Mouse (Mus musculus) bone marrow macrophage, adult 2 months (primary cell): ENCODE measurements around the gene Klhl8. TPM values are rescaled to one million over a fixed set of nuclear protein-coding genes. Genes with fewer than 3 reads are reported as not detected.

Source experiments
- H3K27ac ChIP-seq: 2 replicates; pipeline ENCODE4 v1.5.1; 2012; ENCODE audit warnings: low read depth, low read length; ENCODE audit not compliant: insufficient read depth
- H3K4me1 ChIP-seq: 2 replicates; pipeline ENCODE4 v1.6.1; 2012; ENCODE audit warnings: low read length; ENCODE audit not compliant: control insufficient read depth, insufficient read depth
- H3K4me3 ChIP-seq: 2 replicates; pipeline ENCODE4 v1.5.1; 2012; ENCODE audit warnings: mild to moderate bottlenecking, low read length, moderate library complexity; ENCODE audit not compliant: insufficient read depth
- CTCF ChIP-seq: IDR thresholded peaks from 2 replicates; pipeline ENCODE4 v1.5.1; 2012; ENCODE audit warnings: low read depth, mild to moderate bottlenecking, low read length, moderate library complexity
- POLR2A ChIP-seq: IDR thresholded peaks from 2 replicates; pipeline ENCODE4 v1.6.1; 2012; ENCODE audit warnings: mild to moderate bottlenecking, low read depth, low read length, borderline replicate concordance
- polyA plus RNA-seq: library from polyadenylated mRNA; stranded (reverse); fragments of >200 nt; gene quantifications from 2 replicates; pipeline ENCODE4 v1.2.4, GENCODE M21; 2012; ENCODE audit not compliant: missing spikeins, insufficient read depth, insufficient read length

The Klhl8 gene
- polyA plus RNA-seq, 1 experiment = 2.8 TPM

- Histone ChIP-seq H3K27ac (no peak overlapping the region), H3K4me3 (no peak overlapping the region), H3K4me1 (peaks cover 5% of the 10 kb centered on the region)
- TF ChIP-seq POLR2A = no peak
- TF ChIP-seq CTCF = no peak
Measured at GRCm38 (mm10) chr5:103830886-103831285, 80.2 kb downstream of the Klhl8 start.

GRCm38 (mm10) chr5:103829158-103829557 lies 81.9 kb downstream of the Klhl8 start:
- no peak for TF ChIP-seq POLR2A
- no peak for TF ChIP-seq CTCF
- H3K4me3 ChIP-seq = no peak overlapping the region
- no peak overlapping the region for H3K27ac ChIP-seq
- peaks cover 8% of the 10 kb centered on the region for H3K4me1 ChIP-seq

- Histone ChIP-seq H3K4me3 (no peak overlapping the region), H3K4me1 (peaks cover 12% of the 10 kb centered on the region), H3K27ac (no peak overlapping the region)
- TF ChIP-seq POLR2A (no peak), CTCF (no peak)
Measured at GRCm38 (mm10) chr5:103828729-103829128, 82.3 kb downstream of the Klhl8 start.

GRCm38 (mm10) chr5:103828304-103828703 lies 82.8 kb downstream of the Klhl8 start:
- Histone ChIP-seq H3K27ac (no peak overlapping the region), H3K4me3 (no peak overlapping the region), H3K4me1 (peaks cover 13% of the 10 kb centered on the region)
- TF ChIP-seq POLR2A (no peak), CTCF (no peak)

- TF ChIP-seq CTCF (no peak), POLR2A (no peak)
Measured at GRCm38 (mm10) chr5:103822949-103823348, 88.1 kb downstream of the Klhl8 start.

GRCm38 (mm10) chr5:103821500-103822298 lies 89.4 kb downstream of the Klhl8 start:
- no peak overlapping the region for H3K27ac ChIP-seq
- no peak overlapping the region for H3K4me3 ChIP-seq

More at GRCm38 (mm10) chr5:103822949-103823348, 88.1 kb downstream of the Klhl8 start:
- peaks cover 33% of the 10 kb centered on the region for H3K4me1 ChIP-seq
- no peak overlapping the region for H3K4me3 ChIP-seq
- no peak overlapping the region for H3K27ac ChIP-seq

GRCm38 (mm10) chr5:103821062-103821461 lies 90.0 kb downstream of the Klhl8 start:
- H3K4me3 ChIP-seq = no peak overlapping the region
- no peak overlapping the region for H3K27ac ChIP-seq
- H3K4me1 ChIP-seq = peaks cover 33% of the 10 kb centered on the region
- no peak for TF ChIP-seq CTCF
- TF ChIP-seq POLR2A = no peak

More at GRCm38 (mm10) chr5:103821500-103822298, 89.4 kb downstream of the Klhl8 start:
- TF ChIP-seq CTCF (no peak), POLR2A (no peak)
- H3K4me1 ChIP-seq = peaks cover 33% of the 10 kb centered on the region

- TF ChIP-seq POLR2A = no peak
- no peak for TF ChIP-seq CTCF
- no peak overlapping the region; the same call in 1 of the 2 replicates for H3K27ac ChIP-seq
- peaks cover 31% of the 10 kb centered on the region for H3K4me1 ChIP-seq
- no peak overlapping the region for H3K4me3 ChIP-seq
Measured at GRCm38 (mm10) chr5:103819674-103820073, 91.4 kb downstream of the Klhl8 start.

GRCm38 (mm10) chr5:103818602-103819001 lies 92.5 kb downstream of the Klhl8 start:
- TF ChIP-seq POLR2A (no peak), CTCF (no peak)

GRCm38 (mm10) chr5:103817754-103818153 lies 93.3 kb downstream of the Klhl8 start:
- TF ChIP-seq CTCF (peak; percentile 39; the same call in 1 of the 2 replicates), POLR2A (no peak)
- H3K4me1 ChIP-seq = peaks cover 20% of the 10 kb centered on the region
- H3K27ac ChIP-seq = no peak overlapping the region
- no peak overlapping the region for H3K4me3 ChIP-seq

More at GRCm38 (mm10) chr5:103818602-103819001, 92.5 kb downstream of the Klhl8 start:
- Histone ChIP-seq H3K4me1 (peaks cover 20% of the 10 kb centered on the region), H3K4me3 (no peak overlapping the region), H3K27ac (no peak overlapping the region)

- H3K27ac ChIP-seq = no peak overlapping the region
- peaks cover 17% of the 10 kb centered on the region for H3K4me1 ChIP-seq
- no peak overlapping the region for H3K4me3 ChIP-seq
- TF ChIP-seq CTCF = no peak
- TF ChIP-seq POLR2A = no peak
Measured at GRCm38 (mm10) chr5:103816718-103817117, 94.3 kb downstream of the Klhl8 start.
